Mouse (Mus musculus) thymus, postnatal 36 days (tissue): ENCODE results near the gene Spred2.
A peak's percentile ranks its signal among the peaks of the same experiment; 100 is the strongest.

Source experiments
- DNase-seq, 2 experiments: peaks; one replicate each; pipeline ENCODE4 v3.0.0; 2022; ENCODE audit warnings: mixed read lengths in 2 of 2

Spred2 gene

DNA sequence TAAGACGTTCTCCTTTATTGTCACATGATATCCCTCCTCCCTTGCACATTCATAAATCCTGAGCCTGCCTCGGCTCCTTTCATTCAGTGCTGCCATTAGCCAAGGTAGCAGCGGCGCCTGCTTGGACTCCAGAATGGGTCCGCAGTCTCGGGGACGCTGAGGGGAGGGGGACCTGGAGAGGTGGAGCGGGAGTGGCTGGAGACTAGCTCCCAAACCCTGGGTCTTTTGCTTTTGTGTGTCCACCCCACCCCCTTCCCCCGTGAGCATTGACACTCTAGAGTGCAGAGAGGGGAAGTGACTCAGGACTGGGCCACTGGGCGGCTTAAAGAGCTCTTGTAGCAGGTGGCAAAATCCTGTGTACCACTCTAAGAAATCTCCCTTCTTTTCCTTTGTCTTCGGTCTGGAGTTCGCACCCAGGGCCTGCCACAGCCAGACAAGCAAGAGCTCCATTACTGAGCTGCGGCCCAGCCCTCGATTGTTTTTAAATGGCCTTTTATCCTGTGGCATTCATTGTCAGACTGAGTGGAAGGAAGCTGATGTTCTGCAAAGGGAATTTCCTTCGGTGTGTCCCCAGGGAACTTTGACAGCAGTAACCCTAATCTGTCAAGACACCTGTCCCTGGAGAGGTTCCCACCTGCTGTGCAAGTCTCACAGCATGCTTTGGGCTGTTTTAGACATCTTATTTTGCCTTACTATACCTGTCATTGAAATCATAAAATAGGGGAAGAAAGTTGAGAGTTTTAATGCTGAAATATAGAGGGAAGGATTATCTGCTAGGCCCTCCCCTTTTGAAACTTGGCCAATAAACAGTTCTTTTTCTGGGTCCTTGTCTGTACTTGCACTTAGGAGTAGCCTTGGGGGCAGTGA is 2.0 kb downstream of the Spred2 start:
- peak; percentile 48 to 63 for DNase-seq

DNA sequence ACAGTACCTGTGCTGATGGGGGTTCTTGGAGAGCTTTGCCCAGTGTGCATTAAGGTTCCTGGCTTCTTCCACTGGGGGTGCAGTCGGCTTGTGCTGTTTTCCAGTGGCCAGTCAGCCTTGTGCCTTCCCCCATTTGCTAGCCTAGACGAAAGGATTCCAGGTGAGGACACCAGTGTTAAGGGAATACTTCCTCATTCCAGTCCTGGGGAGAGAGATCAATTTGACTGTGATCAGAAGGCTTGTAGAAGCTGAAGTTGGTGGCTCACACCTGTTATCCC is 2.6 kb downstream of the Spred2 start:
- DNase-seq: no peak

GRCm38 (mm10) chr11:19928633-19929032 is 4.5 kb downstream of the Spred2 start:
- no peak for DNase-seq

DNA sequence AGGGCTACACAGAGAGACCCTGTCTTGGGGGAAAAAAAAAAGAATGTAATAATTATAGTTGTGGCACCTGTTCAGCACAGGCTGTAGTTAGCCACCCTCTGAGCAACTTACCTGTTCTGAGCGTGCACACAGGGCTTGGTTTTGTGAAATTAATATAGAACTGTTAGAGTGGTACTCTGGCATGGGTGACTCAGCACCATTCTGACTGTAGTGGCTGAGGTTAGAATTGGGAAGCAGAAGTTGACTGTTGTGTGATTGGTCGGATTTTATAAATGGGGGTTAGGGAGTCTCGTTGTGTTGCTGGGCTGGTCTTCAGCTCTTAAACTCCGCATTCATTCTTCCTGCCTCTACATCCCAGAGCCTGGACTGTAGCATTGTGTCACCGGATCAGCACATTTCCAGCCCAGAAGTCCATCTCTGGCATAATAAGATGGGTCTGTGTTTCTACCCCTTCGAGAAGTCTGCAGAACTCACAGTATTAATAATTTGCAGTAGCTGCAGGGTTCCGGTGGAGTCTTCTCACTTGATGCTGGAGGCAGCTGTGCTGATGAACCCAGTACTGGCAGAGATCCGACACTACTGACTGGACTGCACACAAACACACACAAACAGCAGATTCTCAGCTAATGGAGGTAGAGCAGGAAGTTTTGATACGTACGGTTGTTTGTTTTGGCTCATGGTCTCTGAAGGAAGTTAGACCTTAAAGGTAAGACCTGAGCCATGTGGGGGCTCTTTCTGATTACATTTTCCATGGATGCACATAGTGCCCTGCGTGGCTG is 5.1 kb downstream of the Spred2 start:
- no peak for DNase-seq

GRCm38 (mm10) chr11:19931569-19932230 is 7.5 kb downstream of the Spred2 start:
- DNase-seq: no peak

- DNase-seq: no peak
Measured at GRCm38 (mm10) chr11:19932983-19933511, 8.9 kb downstream of the Spred2 start.

GRCm38 (mm10) chr11:19935524-19936354 is 11.6 kb downstream of the Spred2 start:
- no peak for DNase-seq

DNA sequence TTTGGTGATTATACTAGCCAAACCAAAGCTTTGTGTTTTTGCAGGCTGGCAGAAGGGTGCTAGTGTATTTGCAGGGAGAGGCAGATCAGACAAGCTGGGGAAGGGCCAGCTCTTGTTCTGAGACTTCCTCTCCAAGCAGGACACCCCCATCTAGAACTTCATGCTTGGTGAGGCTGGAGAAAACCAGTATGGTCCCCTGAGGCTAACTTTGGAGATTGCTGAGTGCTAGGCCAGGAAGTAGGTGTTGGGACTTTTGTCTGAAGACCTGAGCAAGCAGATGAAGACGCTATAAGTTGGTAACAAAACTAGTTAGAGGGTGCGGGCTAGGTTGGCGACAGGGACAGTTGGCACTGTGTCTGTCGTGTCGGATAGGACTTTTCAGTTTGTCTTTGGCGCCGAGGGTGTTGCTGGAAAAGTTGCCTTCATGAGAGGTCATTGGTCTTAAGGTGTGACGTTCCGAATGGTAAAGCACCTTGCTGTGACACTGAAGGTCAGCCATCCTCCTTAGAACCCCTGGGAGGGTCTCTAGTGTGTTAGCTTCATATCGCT is 14.4 kb downstream of the Spred2 start:
- no peak for DNase-seq

- no peak for DNase-seq
Measured at GRCm38 (mm10) chr11:19939305-19939730, 15.1 kb downstream of the Spred2 start.

DNA sequence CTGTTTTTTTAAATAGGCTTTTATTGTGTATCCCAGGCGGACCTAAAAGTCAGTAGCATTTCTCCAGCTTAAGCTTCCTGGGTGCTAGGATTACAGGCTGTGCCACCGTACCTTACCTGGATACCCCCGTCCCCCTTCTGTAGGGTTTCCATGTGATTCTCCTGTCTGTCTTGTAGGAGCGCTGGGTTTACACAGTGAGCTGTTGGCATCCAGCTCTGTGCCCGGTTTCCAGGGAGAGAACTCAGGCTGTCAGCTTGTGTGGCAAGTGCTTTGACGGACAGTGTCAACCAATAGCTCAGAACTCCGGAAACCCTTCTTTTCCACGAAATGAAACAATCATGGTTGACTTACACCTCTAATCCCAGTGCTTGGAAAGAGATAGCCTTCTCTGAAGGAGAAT is 15.7 kb downstream of the Spred2 start:
- no peak for DNase-seq

DNA sequence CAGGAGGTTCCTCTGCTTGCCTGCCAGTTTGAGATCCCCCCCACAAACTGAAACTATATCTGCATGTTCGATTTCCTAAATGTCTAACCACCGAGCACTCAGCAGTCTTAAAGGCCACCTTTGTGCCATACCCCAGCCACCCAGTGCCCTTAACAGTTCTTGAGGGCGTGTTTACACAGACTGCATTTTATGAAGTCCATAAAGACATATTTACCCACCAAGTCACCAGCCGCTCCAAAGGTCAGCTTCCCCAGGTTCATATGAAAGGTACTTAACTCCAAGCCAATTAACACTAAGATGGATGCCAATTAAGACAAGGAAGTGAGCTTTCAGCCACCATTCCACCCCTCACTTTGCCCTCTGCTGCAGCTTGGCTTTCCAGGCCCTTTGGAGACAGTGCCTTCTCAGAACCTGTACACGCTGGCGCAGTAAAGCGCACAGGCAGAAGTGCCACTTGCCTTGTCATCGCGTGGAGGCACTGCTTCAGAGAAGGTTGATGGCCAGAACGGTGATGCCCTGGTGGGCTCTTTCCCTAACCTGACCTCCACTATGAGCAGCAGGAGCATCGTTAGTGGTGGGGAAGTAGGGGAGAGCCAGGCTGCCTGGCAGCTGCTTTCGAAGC is 17.1 kb downstream of the Spred2 start:
- DNase-seq: no peak

GRCm38 (mm10) chr11:19941978-19942377 is 17.8 kb downstream of the Spred2 start:
- no peak for DNase-seq

GRCm38 (mm10) chr11:19943753-19944152 is 19.6 kb downstream of the Spred2 start:
- DNase-seq: no peak

DNA sequence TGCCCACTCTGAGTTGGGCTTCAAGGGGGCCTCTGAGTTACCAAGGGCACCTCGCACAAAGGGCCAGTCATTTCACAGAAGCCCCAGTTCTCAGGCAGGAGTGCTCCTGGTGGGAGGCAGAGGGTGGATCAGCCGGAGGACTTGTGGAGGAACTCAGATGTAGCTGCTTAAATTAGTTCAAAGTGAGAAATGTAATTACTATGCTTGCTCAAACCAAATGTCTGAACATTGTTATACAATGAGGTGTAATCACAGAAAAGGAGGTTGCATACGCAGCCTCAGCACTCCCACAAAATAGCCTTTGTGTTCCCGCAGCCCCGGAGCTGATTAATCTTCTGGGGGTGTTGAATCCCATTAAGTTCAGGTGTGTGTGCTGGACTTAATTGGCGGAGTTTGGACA is 20.5 kb downstream of the Spred2 start:
- no peak for DNase-seq

DNA sequence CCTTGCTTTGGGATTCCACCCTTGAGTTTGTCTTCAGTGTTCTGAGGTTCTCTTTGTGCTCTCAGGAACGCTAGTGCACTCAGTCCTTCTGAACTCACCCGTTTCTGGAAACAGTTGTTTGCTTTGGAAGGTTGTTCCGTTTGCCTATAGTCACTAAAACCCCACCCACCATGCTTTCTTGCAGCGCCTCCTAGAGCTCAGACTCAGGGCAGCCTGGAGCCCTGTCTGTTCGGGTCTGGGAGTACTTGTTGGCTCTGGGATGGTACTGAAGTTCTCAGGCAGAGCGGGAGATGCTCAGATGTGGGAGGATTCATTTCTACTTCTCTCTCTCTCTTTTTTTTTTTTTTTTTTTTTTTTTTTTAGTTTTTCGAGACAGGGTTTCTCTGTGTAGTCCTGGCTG is 22.5 kb downstream of the Spred2 start:
- no peak for DNase-seq

GRCm38 (mm10) chr11:19947626-19948135 is 23.5 kb downstream of the Spred2 start:
- DNase-seq: no peak

GRCm38 (mm10) chr11:19949725-19950124 is 25.6 kb downstream of the Spred2 start:
- DNase-seq: no peak

GRCm38 (mm10) chr11:19950169-19950568 is 26.0 kb downstream of the Spred2 start:
- no peak for DNase-seq

GRCm38 (mm10) chr11:19952963-19953362 is 28.8 kb downstream of the Spred2 start:
- DNase-seq: no peak

- no peak for DNase-seq
Measured at GRCm38 (mm10) chr11:19953919-19954318, 29.7 kb downstream of the Spred2 start.

GRCm38 (mm10) chr11:19955069-19955468 is 30.9 kb downstream of the Spred2 start:
- no peak for DNase-seq
